Mouse (Mus musculus): ENCODE measurements around the gene Ddx46.

GRCm38 (mm10) chr13:55595375-55595774 lies 39.5 kb upstream of the Ddx46 start:
- TF ChIP-seq POLR2A (IDR thresholded peaks at IDR 0.05; ENCODE audit: low read depth, low read length) = no peak
- TF ChIP-seq CTCF (conservative IDR thresholded peaks at IDR 0.05; ENCODE audit: insufficient read depth, insufficient read length, low read depth, low read length) = no peak

All from kidney, adult 2 months (tissue).